Comparison of ENCODE assay signal across 15 mouse cellular contexts in genomic region chr12:101002801-101003513, GRCm38 (mm10). TPM values are rescaled to one million over a fixed set of nuclear protein-coding genes. Genes with fewer than 3 reads are reported as not detected.
A peak's percentile ranks its signal among the peaks of the same experiment; 100 is the strongest.
DNase-seq lines count a peak whose midpoint lies in the region; ATAC-seq and TF ChIP-seq lines count a peak whose summit lies in the region.
"Had no signal": no experiment of that assay in that cellular context is flagged by ENCODE, and none has a peak within 500 bp of the region (broad histone marks: within the 10 kb centered on the region; RNA-seq: fewer than 3 reads in every experiment).

No protein-coding gene starts in this region.

- 33% methylated on average over 4 of the region's 4 CpGs for WGBS in limb, embryonic 12.5 days
- 28% methylated on average over 4 of the region's 4 CpGs for WGBS in limb, embryonic 10.5 days
- WGBS in embryonic facial prominence, embryonic 10.5 days, result 35% methylated on average over 4 of the region's 4 CpGs
- 56% methylated on average over 4 of the region's 4 CpGs for WGBS in liver, embryonic 12.5 days (ENCODE audit: insufficient replicate concordance)

- no peaks in the 10 kb centered on the region for H3K9me3 ChIP-seq in limb, embryonic 12.5 days
- no peaks in the 10 kb centered on the region for H3K9me3 ChIP-seq in limb, embryonic 10.5 days (replicated peaks)
- no peaks in the 10 kb centered on the region for H3K9me3 ChIP-seq in embryonic facial prominence, embryonic 10.5 days
- H3K9me3 ChIP-seq in liver, embryonic 12.5 days (replicated peaks), result no peaks in the 10 kb centered on the region
- H3K9me3 ChIP-seq: heart, embryonic 13.5 days; midbrain, embryonic 12.5 days; neural tube, embryonic 12.5 days had no signal

- H3K4me1 ChIP-seq in limb, embryonic 12.5 days (replicated peaks), result peaks cover 41% of the 10 kb centered on the region
- H3K4me1 ChIP-seq in limb, embryonic 10.5 days, result peaks cover 61% of the 10 kb centered on the region
- peaks cover 97% of the 10 kb centered on the region for H3K4me1 ChIP-seq in embryonic facial prominence, embryonic 10.5 days
- H3K4me1 ChIP-seq in liver, embryonic 12.5 days, result peaks cover 85% of the 10 kb centered on the region

- H3K36me3 ChIP-seq in limb, embryonic 12.5 days, result no peaks in the 10 kb centered on the region
- H3K36me3 ChIP-seq in limb, embryonic 10.5 days, result no peaks in the 10 kb centered on the region
- H3K36me3 ChIP-seq in embryonic facial prominence, embryonic 10.5 days (replicated peaks), result no peaks in the 10 kb centered on the region
- peaks cover 5% of the 10 kb centered on the region; the same call in 1 of the 2 replicates for H3K36me3 ChIP-seq in liver, embryonic 12.5 days
- H3K36me3 ChIP-seq: heart, embryonic 13.5 days; midbrain, embryonic 12.5 days; neural tube, embryonic 12.5 days had no signal

- intact Hi-C loops in left cerebral cortex, adult 2 months (cut with DNase I), result no loop called here

- H3K27ac ChIP-seq in limb, embryonic 12.5 days, result peak overlapping the region; percentile 29; the same call in 1 of the 2 replicates
- H3K27ac ChIP-seq in limb, embryonic 10.5 days, result no peak overlapping the region
- H3K27ac ChIP-seq in embryonic facial prominence, embryonic 10.5 days (replicated peaks), result peak overlapping the region; percentile 27
- no peak overlapping the region for H3K27ac ChIP-seq in liver, embryonic 12.5 days
- no peak overlapping the region for H3K27ac ChIP-seq in left cerebral cortex, adult 2 months
- H3K27ac ChIP-seq: heart, embryonic 13.5 days; hindbrain, postnatal 0 days; midbrain, embryonic 12.5 days; neural tube, embryonic 12.5 days had no signal

- no peak for DNase-seq in limb, embryonic 10.5 days (ENCODE audit: low spot score)
- no peak for DNase-seq in embryonic facial prominence, embryonic 10.5 days (ENCODE audit: low spot score)
- DNase-seq in kidney, adult 8-10 months, result peak; percentile 83 to 91
- DNase-seq in adrenal gland, adult 18-20 months (ENCODE audit: low spot score in 2 of 2), result no peak
- no peak for DNase-seq in left cerebral cortex, adult 2 months (ENCODE audit: extremely low spot score in 1 of 2, low spot score in 2 of 2)
- no peak for DNase-seq in adipocyte (ENCODE audit: low spot score)
- DNase-seq: cerebellum, adult 9-10 months; right cerebral cortex, adult 18-20 months had no signal

- ATAC-seq in limb, embryonic 12.5 days (ENCODE audit: insufficient number of reproducible peaks, insufficient read depth, low FRiP score, low TSS enrichment, low read depth), result no peak
- ATAC-seq in liver, embryonic 12.5 days, result no peak
- ATAC-seq: CD4-positive, CD25-positive, alpha-beta regulatory T cell, adult 4 months; hindbrain, postnatal 0 days had no signal

- H3K4me3 ChIP-seq in limb, embryonic 12.5 days (replicated peaks), result no peak overlapping the region
- no peak overlapping the region for H3K4me3 ChIP-seq in limb, embryonic 10.5 days
- no peak overlapping the region for H3K4me3 ChIP-seq in embryonic facial prominence, embryonic 10.5 days
- no peak overlapping the region for H3K4me3 ChIP-seq in liver, embryonic 12.5 days
- H3K4me3 ChIP-seq in left cerebral cortex, adult 2 months, result no peak overlapping the region
- H3K4me3 ChIP-seq: heart, embryonic 13.5 days; midbrain, embryonic 12.5 days; neural tube, embryonic 12.5 days had no signal

- H3K4me2 ChIP-seq in limb, embryonic 12.5 days, result no peak overlapping the region
- no peak overlapping the region for H3K4me2 ChIP-seq in liver, embryonic 12.5 days
- H3K4me2 ChIP-seq: heart, embryonic 13.5 days; midbrain, embryonic 12.5 days; neural tube, embryonic 12.5 days had no signal

- H3K9ac ChIP-seq in limb, embryonic 12.5 days (replicated peaks), result no peak overlapping the region
- H3K9ac ChIP-seq in liver, embryonic 12.5 days, result peak overlapping the region; percentile 10; the same call in 1 of the 2 replicates
- H3K9ac ChIP-seq: heart, embryonic 13.5 days; midbrain, embryonic 12.5 days; neural tube, embryonic 12.5 days had no signal

- H3K27me3 ChIP-seq in limb, embryonic 12.5 days, result peaks cover 32% of the 10 kb centered on the region
- peaks cover 67% of the 10 kb centered on the region for H3K27me3 ChIP-seq in limb, embryonic 10.5 days (ENCODE audit: low read depth, poor library complexity, severe bottlenecking)
- H3K27me3 ChIP-seq in embryonic facial prominence, embryonic 10.5 days (replicated peaks; ENCODE audit: low read depth, poor library complexity, severe bottlenecking), result peaks cover 37% of the 10 kb centered on the region
- H3K27me3 ChIP-seq in liver, embryonic 12.5 days (replicated peaks), result no peaks in the 10 kb centered on the region
- H3K27me3 ChIP-seq: midbrain, embryonic 12.5 days; neural tube, embryonic 12.5 days had no signal

- no peak for TF ChIP-seq CTCF in left cerebral cortex, adult 2 months (IDR thresholded peaks at IDR 0.05)

RNA-seq across cellular contexts. Expression of gene Ccdc88c, which starts 25.9 kb away (rescaled TPM):
- 4.2 and 4.3 TPM in 2 replicates for polyA plus RNA-seq in limb, embryonic 12.5 days (2016; fragmentation: Nextera tagmentation; extraction: Ambion mirVana)
- polyA plus RNA-seq in limb, embryonic 10.5 days (2016; fragmentation: Nextera tagmentation; extraction: Ambion mirVana), result 4.9 and 5.1 TPM in 2 replicates
- polyA plus RNA-seq in embryonic facial prominence, embryonic 10.5 days (2016; fragmentation: Nextera tagmentation; extraction: Ambion mirVana), result 10.8 and 12.5 TPM in 2 replicates
- polyA plus RNA-seq in liver, embryonic 12.5 days (2016; fragmentation: Nextera tagmentation; extraction: Ambion mirVana), result 8.4 and 9.6 TPM in 2 replicates
- total RNA-seq in adrenal gland, adult 18-20 months (2021), result 1 to 10 TPM; 1.1 to 2.1 TPM
- 10 to 100 TPM; 23.2 to 30.1 TPM for total RNA-seq in left cerebral cortex, adult 2 months (2021)

Comparison
In these comparisons a context has a peak if more than half of its experiments do, and no peak if none do; other contexts are left out.
1. H3K27ac ChIP-seq: peak in limb, embryonic 12.5 days (single experiment) and embryonic facial prominence, embryonic 10.5 days (single experiment); none in limb, embryonic 10.5 days (single experiment), liver, embryonic 12.5 days (single experiment) and left cerebral cortex, adult 2 months (single experiment).
2. DNase-seq: peak in kidney, adult 8-10 months (2 of 2); none in limb, embryonic 10.5 days (single experiment), embryonic facial prominence, embryonic 10.5 days (single experiment), adrenal gland, adult 18-20 months (0 of 2), left cerebral cortex, adult 2 months (0 of 2) and adipocyte (single experiment).